Mouse (Mus musculus) brain, embryonic 14.5 days (tissue): ENCODE measurements at regions not wholly inside any gene's neighbourhood (a gene's known extent, or its start where the extent isn't known, plus 50 kb on each side); places are given as distances from the start of the nearest gene placed in this dataset.

Source experiments
- CTCF ChIP-seq: fragments of 200-500 bp; IDR thresholded peaks from 2 replicates; pipeline ENCODE4 v1.5.1; 2012; ENCODE audit warnings: inconsistent platforms, mild to moderate bottlenecking, moderate library complexity, borderline replicate concordance; ENCODE audit not compliant: insufficient read depth, insufficient read length; ENCODE audit errors: extremely low read depth
- POLR2A ChIP-seq: fragments of 200-500 bp; IDR thresholded peaks from 2 replicates; pipeline ENCODE4 v1.6.1; 2012; ENCODE audit warnings: mild to moderate bottlenecking, inconsistent platforms, borderline replicate concordance; ENCODE audit not compliant: poor library complexity, insufficient read depth, insufficient read length, severe bottlenecking; ENCODE audit errors: extremely low read depth

GRCm38 (mm10) chrX:42398836-42399235, 90.7 kb upstream of the Tex13c2 start:
- TF ChIP-seq POLR2A (no peak), CTCF (no peak)
